Mouse (Mus musculus): ENCODE results near the gene Pdzd7. TPM values are rescaled to one million over a fixed set of nuclear protein-coding genes. Genes with fewer than 3 reads are reported as not detected.

Pdzd7 gene
- polyA plus RNA-seq, 2 experiments = 0.03 TPM; not detected in 1

GRCm38 (mm10) chr19:45030111-45030510 is 15.4 kb downstream of the Pdzd7 start:
- Histone ChIP-seq H3K27ac (no peak overlapping the region), H3K4me1 (replicated peaks; ENCODE audit: control insufficient read depth in 2 of 2, insufficient read depth in 2 of 2, low read length in 1 of 2) (peaks cover 0 to 2% of the 10 kb centered on the region in 2 experiments; a peak in 1 of 4 replicates), H3K4me3 (ENCODE audit: insufficient read depth in 1 of 2, low read depth in 2 of 2, low read length in 2 of 2) (no peak overlapping the region), H3K4me2 (ENCODE audit: low read depth) (no peak overlapping the region), H3K36me3 (replicated peaks; ENCODE audit: control insufficient read depth, insufficient read depth, low read depth) (no peaks in the 10 kb centered on the region; the same call in 1 of the 2 replicates), H3K27me3 (ENCODE audit: control insufficient read depth, insufficient read depth, low read length) (no peaks in the 10 kb centered on the region), H3K9ac (replicated peaks) (no peak overlapping the region), H3K9me3 (ENCODE audit: control insufficient read depth, low read length) (no peaks in the 10 kb centered on the region)
- peak; percentile 96 for TF ChIP-seq CTCF (IDR thresholded peaks at IDR 0.05; ENCODE audit: low read depth)
- no peak for TF ChIP-seq EP300 (IDR thresholded peaks at IDR 0.05; ENCODE audit: low read depth)
- ATAC-seq (ENCODE audit: insufficient read depth) (0 out of 2 replicates have a peak, but pooled peaks have one; percentile 8), DNase-seq (ENCODE audit: low read depth in 3 of 3, low spot score in 3 of 3) (no peak)
- WGBS (ENCODE audit: insufficient replicate concordance) = 17% methylated on average over 8 of the region's 8 CpGs

GRCm38 (mm10) chr19:45029571-45029970 is 15.9 kb downstream of the Pdzd7 start:
- Histone ChIP-seq H3K27ac (no peak overlapping the region), H3K9ac (replicated peaks) (no peak overlapping the region), H3K4me2 (ENCODE audit: low read depth) (no peak overlapping the region), H3K4me3 (ENCODE audit: insufficient read depth in 1 of 2, low read depth in 2 of 2, low read length in 2 of 2) (no peak overlapping the region), H3K36me3 (replicated peaks; ENCODE audit: control insufficient read depth, insufficient read depth, low read depth) (no peaks in the 10 kb centered on the region; the same call in 1 of the 2 replicates), H3K9me3 (ENCODE audit: control insufficient read depth, low read length) (no peaks in the 10 kb centered on the region), H3K27me3 (ENCODE audit: control insufficient read depth, insufficient read depth, low read length) (no peaks in the 10 kb centered on the region), H3K4me1 (replicated peaks; ENCODE audit: control insufficient read depth in 2 of 2, insufficient read depth in 2 of 2, low read length in 1 of 2) (peaks cover 0 to 2% of the 10 kb centered on the region in 2 experiments; a peak in 1 of 4 replicates)
- TF ChIP-seq EP300 (IDR thresholded peaks at IDR 0.05; ENCODE audit: low read depth) = no peak
- TF ChIP-seq CTCF (IDR thresholded peaks at IDR 0.05; ENCODE audit: low read depth) = no peak
- ATAC-seq (ENCODE audit: insufficient read depth) = no peak
- 50% methylated on average over 9 of the region's 9 CpGs for WGBS (ENCODE audit: insufficient replicate concordance)
- DNase-seq (ENCODE audit: low read depth in 3 of 3, low spot score in 3 of 3) = no peak

GRCm38 (mm10) chr19:45028746-45029145 is 16.8 kb downstream of the Pdzd7 start:
- Histone ChIP-seq H3K27ac (no peak overlapping the region), H3K4me3 (ENCODE audit: insufficient read depth in 1 of 2, low read depth in 2 of 2, low read length in 2 of 2) (no peak overlapping the region), H3K36me3 (replicated peaks; ENCODE audit: control insufficient read depth, insufficient read depth, low read depth) (no peaks in the 10 kb centered on the region; the same call in 1 of the 2 replicates), H3K9me3 (ENCODE audit: control insufficient read depth, low read length) (no peaks in the 10 kb centered on the region), H3K4me2 (ENCODE audit: low read depth) (no peak overlapping the region), H3K27me3 (ENCODE audit: control insufficient read depth, insufficient read depth, low read length) (no peaks in the 10 kb centered on the region), H3K9ac (replicated peaks) (no peak overlapping the region), H3K4me1 (replicated peaks; ENCODE audit: control insufficient read depth in 2 of 2, insufficient read depth in 2 of 2, low read length in 1 of 2) (peaks cover 0 to 2% of the 10 kb centered on the region in 2 experiments; a peak in 1 of 4 replicates)
- TF ChIP-seq EP300 (IDR thresholded peaks at IDR 0.05; ENCODE audit: low read depth) = no peak
- no peak for TF ChIP-seq CTCF (IDR thresholded peaks at IDR 0.05; ENCODE audit: low read depth)
- WGBS (ENCODE audit: insufficient replicate concordance) = 63% methylated on average over 19 of the region's 19 CpGs
- ATAC-seq (ENCODE audit: insufficient read depth) = no peak
- DNase-seq (ENCODE audit: low read depth in 3 of 3, low spot score in 3 of 3) = no peak

GRCm38 (mm10) chr19:45027848-45028247 is 17.7 kb downstream of the Pdzd7 start:
- 78% methylated on average over 6 of the region's 6 CpGs for WGBS (ENCODE audit: insufficient replicate concordance)
- TF ChIP-seq EP300 (IDR thresholded peaks at IDR 0.05; ENCODE audit: low read depth) = no peak
- TF ChIP-seq CTCF (IDR thresholded peaks at IDR 0.05; ENCODE audit: low read depth) = no peak
- Histone ChIP-seq H3K27me3 (ENCODE audit: control insufficient read depth, insufficient read depth, low read length) (no peaks in the 10 kb centered on the region), H3K36me3 (replicated peaks; ENCODE audit: control insufficient read depth, insufficient read depth, low read depth) (no peaks in the 10 kb centered on the region; the same call in 1 of the 2 replicates), H3K9ac (replicated peaks) (no peak overlapping the region), H3K4me1 (replicated peaks; ENCODE audit: control insufficient read depth in 2 of 2, insufficient read depth in 2 of 2, low read length in 1 of 2) (peaks cover 0 to 2% of the 10 kb centered on the region in 2 experiments; a peak in 1 of 4 replicates), H3K4me2 (ENCODE audit: low read depth) (no peak overlapping the region), H3K9me3 (ENCODE audit: control insufficient read depth, low read length) (no peaks in the 10 kb centered on the region), H3K27ac (no peak overlapping the region), H3K4me3 (ENCODE audit: insufficient read depth in 1 of 2, low read depth in 2 of 2, low read length in 2 of 2) (no peak overlapping the region)
- DNase-seq (ENCODE audit: low read depth in 3 of 3, low spot score in 3 of 3) (no peak), ATAC-seq (ENCODE audit: insufficient read depth) (no peak)

- no peak overlapping the region for H3K9ac ChIP-seq (replicated peaks)
- H3K36me3 ChIP-seq (replicated peaks; ENCODE audit: control insufficient read depth, insufficient read depth, low read depth) = no peaks in the 10 kb centered on the region; the same call in 1 of the 2 replicates
- 70% methylated on average over 6 of the region's 6 CpGs for WGBS (ENCODE audit: insufficient replicate concordance)
- H3K27ac ChIP-seq = no peak overlapping the region
- H3K4me2 ChIP-seq (ENCODE audit: low read depth) = no peak overlapping the region
- H3K4me1 ChIP-seq (replicated peaks; ENCODE audit: control insufficient read depth in 2 of 2, insufficient read depth in 2 of 2, low read length in 1 of 2) = peaks cover 0 to 2% of the 10 kb centered on the region in 2 experiments; a peak in 1 of 4 replicates
- H3K4me3 ChIP-seq (ENCODE audit: insufficient read depth in 1 of 2, low read depth in 2 of 2, low read length in 2 of 2) = no peak overlapping the region
- ATAC-seq (ENCODE audit: insufficient read depth) (no peak), DNase-seq (ENCODE audit: low read depth in 3 of 3, low spot score in 3 of 3) (no peak)
- no peaks in the 10 kb centered on the region for H3K9me3 ChIP-seq (ENCODE audit: control insufficient read depth, low read length)
- H3K27me3 ChIP-seq (ENCODE audit: control insufficient read depth, insufficient read depth, low read length) = no peaks in the 10 kb centered on the region
- TF ChIP-seq CTCF (IDR thresholded peaks at IDR 0.05; ENCODE audit: low read depth) (no peak), EP300 (IDR thresholded peaks at IDR 0.05; ENCODE audit: low read depth) (no peak)
These were observed 18.4 kb downstream of the Pdzd7 start for GRCm38 (mm10) chr19:45026958-45027670.
